Mouse (Mus musculus) heart, adult 18-20 months (tissue): Measurements from ENCODE around the gene Lnpk. TPM values are rescaled to one million over a fixed set of nuclear protein-coding genes. Genes with fewer than 3 reads are reported as not detected.

Experiments
- DNase-seq, 2 experiments: peaks; one replicate each; pipeline ENCODE4 v3.0.0; 2021 to 2022; ENCODE audit warnings: mixed read lengths in 1 of 2
- long read RNA-seq, 2 experiments: library from polyadenylated mRNA; stranded (forward); transcript quantifications; one replicate each; pipeline ENCODE4 v2.0.0; 2021
- total RNA-seq, 2 experiments: library from RNA; stranded (reverse); gene quantifications; 2 replicates each; pipeline ENCODE4 v1.2.3; 2021

The Lnpk gene
- total RNA-seq, result 10 to 100 TPM; 21.4 to 26.8 TPM
- long read RNA-seq, experiment 1, transcript Lnpk-201 (13 exons, 3,195 nt), result major isoform, 8 of 10 reads
- long read RNA-seq, experiment 1, partial matches to known transcripts, result 0 of 10 reads
- long read RNA-seq, experiment 1, other reads (novel, unspliced or antisense), result 2 of 10 reads
- long read RNA-seq, experiment 2, transcript Lnpk-201 (13 exons, 3,195 nt), result major isoform, 6 of 9 reads
- long read RNA-seq, experiment 2, partial matches to known transcripts, result 0 of 9 reads
- long read RNA-seq, experiment 2, other reads (novel, unspliced or antisense), result 1 of 9 reads

DNA sequence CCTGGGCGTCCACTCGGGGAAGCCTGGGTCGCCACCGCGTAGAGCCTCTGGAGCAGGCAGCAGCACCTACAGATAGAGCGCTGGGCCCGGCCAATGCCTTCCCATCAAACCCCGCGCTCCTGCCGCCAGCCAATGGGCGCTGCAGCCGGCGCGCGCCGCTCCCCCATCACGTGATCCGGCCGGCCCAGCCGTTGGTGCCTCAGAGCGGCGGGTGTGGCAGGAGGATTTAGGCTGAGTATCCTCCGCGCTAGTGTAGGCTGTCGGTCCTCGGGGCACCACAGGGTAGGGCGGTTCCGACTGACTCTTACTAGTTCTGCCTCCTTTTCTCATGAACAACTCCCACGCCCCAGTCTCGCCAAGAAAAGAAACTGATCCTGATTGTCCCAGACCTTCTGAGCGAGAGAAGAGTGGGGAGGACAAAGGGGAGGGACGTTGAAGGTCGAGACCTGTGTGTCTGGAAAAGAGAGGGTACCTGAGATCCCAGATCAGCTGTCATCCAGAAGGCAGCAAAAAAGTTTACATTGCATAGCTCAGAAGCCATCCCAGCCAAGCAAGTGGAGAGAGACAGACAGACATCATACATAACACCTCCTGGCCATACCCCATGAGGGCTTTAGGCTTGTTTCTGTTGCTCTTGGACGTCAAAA, at the start of gene Lnpk:
Gene Lnpk (minus strand): TSS at position 593 of the 647 bp plus-strand sequence.
- peak; percentile 92 to 96 for DNase-seq

DNA sequence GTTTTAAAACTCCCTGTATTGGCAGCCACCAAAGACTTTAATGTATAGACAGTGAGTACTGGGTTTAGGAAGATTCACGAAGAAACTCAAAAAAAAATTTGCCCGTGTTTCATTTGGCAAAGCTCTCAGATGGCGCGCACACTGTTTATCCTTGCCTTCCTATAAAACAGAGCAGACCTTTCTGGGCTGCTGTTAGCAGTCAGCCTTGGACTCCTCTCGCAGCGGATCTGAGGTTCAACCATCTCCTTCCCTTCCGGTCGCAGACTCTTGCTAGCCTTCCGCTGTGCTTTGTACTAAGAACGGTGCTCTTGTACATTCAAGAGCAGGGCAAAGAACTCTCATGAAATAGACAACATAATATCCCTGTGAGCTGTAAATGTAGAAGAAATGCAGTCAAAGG, 41.1 kb upstream of the Lnpk start:
- no peak for DNase-seq

GRCm38 (mm10) chr2:74619676-74620246, 40.5 kb upstream of the Lnpk start:
- DNase-seq, result no peak

DNA sequence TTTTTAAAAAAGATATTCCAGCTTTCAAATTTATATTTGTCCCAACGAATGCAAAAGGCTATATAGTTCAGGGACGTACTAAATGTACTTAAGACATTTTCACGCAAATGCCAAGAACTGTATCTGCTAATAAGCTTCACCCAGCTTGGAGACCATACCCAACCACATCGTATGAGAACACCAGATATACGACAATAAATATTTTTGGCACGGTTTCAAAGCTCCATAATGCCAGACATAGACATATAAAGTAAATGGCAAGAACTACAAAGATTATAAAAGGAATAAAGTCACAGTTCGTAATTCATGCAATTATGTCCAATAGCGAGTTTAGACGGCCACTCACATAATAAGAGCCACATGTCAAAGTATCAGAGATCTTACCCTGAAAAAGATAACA, 38.5 kb upstream of the Lnpk start:
- no peak for DNase-seq

GRCm38 (mm10) chr2:74611406-74611805, 32.2 kb upstream of the Lnpk start:
- no peak for DNase-seq

- no peak for DNase-seq
Measured at GRCm38 (mm10) chr2:74609350-74609749, 30.1 kb upstream of the Lnpk start.

- peak in 1 of 2 experiments; percentile 2 for DNase-seq
Measured at GRCm38 (mm10) chr2:74606087-74606760, 27.0 kb upstream of the Lnpk start.

- no peak for DNase-seq
Measured at GRCm38 (mm10) chr2:74604011-74604410, 24.8 kb upstream of the Lnpk start.

GRCm38 (mm10) chr2:74602483-74602882, 23.2 kb upstream of the Lnpk start:
- DNase-seq, result no peak

GRCm38 (mm10) chr2:74597169-74597568, 17.9 kb upstream of the Lnpk start:
- no peak for DNase-seq

DNA sequence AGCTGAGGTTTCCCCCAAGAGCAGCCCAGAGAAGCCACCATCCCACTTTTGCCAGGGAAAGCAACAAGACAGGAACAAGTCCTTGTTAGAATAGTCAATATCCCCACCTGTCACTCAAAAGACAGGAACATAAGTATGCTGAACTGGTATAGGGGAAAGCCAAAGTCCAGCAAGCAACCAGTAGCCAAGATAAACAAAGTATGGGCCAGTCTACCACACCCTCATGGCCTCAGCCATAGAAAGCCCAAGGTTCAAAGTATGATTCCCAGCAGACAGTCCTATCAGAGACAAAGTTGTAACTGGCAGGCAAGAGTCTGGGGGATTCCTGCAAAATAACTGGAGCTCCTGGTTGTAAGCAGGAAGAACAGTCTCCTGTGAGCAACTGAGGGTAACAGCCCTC, 16.9 kb upstream of the Lnpk start:
- no peak for DNase-seq

- DNase-seq, result peak; percentile 22 to 52
Measured at GRCm38 (mm10) chr2:74578146-74578842, 941 bp downstream of the Lnpk start.

- DNase-seq, result no peak
Measured at GRCm38 (mm10) chr2:74570390-74570789, 8.8 kb downstream of the Lnpk start.

GRCm38 (mm10) chr2:74559822-74560221, 19.4 kb downstream of the Lnpk start:
- no peak for DNase-seq

DNA sequence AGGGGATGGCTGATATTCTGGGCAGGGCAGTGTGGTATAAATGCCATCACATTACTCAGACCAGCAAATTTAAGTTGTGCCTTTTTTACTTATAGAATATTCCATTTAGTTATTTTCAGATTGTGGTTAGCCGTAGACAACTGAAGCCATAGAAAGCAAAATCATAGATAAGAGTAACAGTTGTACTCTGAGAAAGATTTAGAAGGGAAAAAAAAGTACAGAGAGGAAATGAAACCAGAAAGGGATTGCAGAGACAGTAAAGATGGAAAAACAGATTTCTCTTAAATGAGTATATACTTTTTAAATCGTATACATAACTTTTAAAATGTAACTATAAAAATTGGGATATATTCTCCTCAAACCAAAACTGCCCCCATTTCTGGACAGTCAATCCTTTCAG, 20.1 kb downstream of the Lnpk start:
- no peak for DNase-seq

GRCm38 (mm10) chr2:74557451-74557850, 21.8 kb downstream of the Lnpk start:
- no peak for DNase-seq

DNA sequence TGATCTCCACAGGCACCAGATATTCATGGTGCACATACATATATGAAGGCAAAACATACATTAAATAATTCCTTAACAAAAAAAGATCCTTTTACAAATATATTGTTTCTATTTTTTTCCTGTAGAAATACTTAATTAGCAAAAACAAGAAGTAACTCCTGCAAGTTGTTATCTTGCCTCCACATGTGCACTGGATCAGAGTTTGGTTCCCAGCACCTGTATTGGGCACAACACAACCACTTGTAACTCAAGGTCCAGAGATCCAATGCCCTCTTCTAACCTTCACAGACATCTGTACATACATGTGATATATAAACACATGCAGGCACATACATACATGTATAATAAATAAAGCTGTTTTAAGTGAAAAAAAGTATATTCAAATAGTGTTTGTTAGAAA, 27.3 kb downstream of the Lnpk start:
- no peak for DNase-seq

DNA sequence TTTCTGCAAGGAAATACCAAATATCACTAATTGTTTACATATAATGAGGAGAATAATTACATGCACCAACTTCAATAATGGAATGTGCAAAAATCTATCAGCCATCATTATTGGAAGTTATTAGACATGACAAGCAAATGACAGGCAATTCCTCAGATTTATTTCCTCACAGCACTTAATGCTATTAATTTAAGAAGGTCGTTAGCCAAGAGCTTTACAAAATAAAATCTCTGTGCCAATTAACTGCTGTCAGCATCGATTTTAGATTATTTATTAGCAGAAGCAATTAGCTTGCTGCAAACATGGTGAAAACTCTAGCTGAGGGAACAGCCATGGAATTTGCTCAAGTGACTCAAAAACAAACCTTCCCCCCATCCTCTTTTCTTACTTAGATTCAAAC, 30.9 kb downstream of the Lnpk start:
- DNase-seq, result no peak

- no peak for DNase-seq
Measured at GRCm38 (mm10) chr2:74508302-74508701, 70.9 kb downstream of the Lnpk start.

- DNase-seq, result no peak
Measured at GRCm38 (mm10) chr2:74506439-74506838, 72.8 kb downstream of the Lnpk start.

- no peak for DNase-seq
Measured at GRCm38 (mm10) chr2:74500307-74500706, 78.9 kb downstream of the Lnpk start.

- no peak for DNase-seq
Measured at GRCm38 (mm10) chr2:74497851-74498250, 81.4 kb downstream of the Lnpk start.
